Mouse (Mus musculus) c-Kit-positive CD71-positive TER-119-positive erythroid progenitor cells, embryonic 14.5 days (primary cell): Measurements from ENCODE around the gene Olfr1411.
A peak's percentile ranks its signal among the peaks of the same experiment; 100 is the strongest.

Experiments
- DNase-seq: peaks from one replicate; pipeline ENCODE4 v3.0.0-alpha.2; 2013; ENCODE audit warnings: low spot score

Gene Olfr1411

GRCm38 (mm10) chr1:92640393-92640792 is 46.2 kb downstream of the Olfr1411 start:
- no peak for DNase-seq

- peak; percentile 81 for DNase-seq
Observed at GRCm38 (mm10) chr1:92641514-92642272, 47.5 kb downstream of the Olfr1411 start, which contains the start of gene Cops9. TSS of gene Cops9 (minus strand) at chr1:92641985.

GRCm38 (mm10) chr1:92643691-92644090 is 49.5 kb downstream of the Olfr1411 start:
- DNase-seq: no peak

- DNase-seq: no peak
Observed at GRCm38 (mm10) chr1:92644916-92645315, 50.7 kb downstream of the Olfr1411 start.

- no peak for DNase-seq
Observed at GRCm38 (mm10) chr1:92646111-92646510, 51.9 kb downstream of the Olfr1411 start.

- DNase-seq: no peak
Observed at GRCm38 (mm10) chr1:92646601-92647000, 52.4 kb downstream of the Olfr1411 start.

- no peak for DNase-seq
Observed at GRCm38 (mm10) chr1:92647026-92647425, 52.8 kb downstream of the Olfr1411 start.
